17 mouse cellular contexts compared by ENCODE assay signal in genomic region chr1:194632029-194632428, GRCm38 (mm10). TPM values are rescaled to one million over a fixed set of nuclear protein-coding genes. Genes with fewer than 3 reads are reported as not detected.
"Had no signal": no experiment of that assay in that cellular context is flagged by ENCODE, and none has a peak within 500 bp of the region (broad histone marks: within the 10 kb centered on the region; RNA-seq: fewer than 3 reads in every experiment).

No protein-coding gene starts in this region.

- H3K36me3 ChIP-seq: neural tube, embryonic 15.5 days; stomach, embryonic 15.5 days had no signal

- H3K27me3 ChIP-seq: neural tube, embryonic 13.5 days; neural tube, embryonic 15.5 days; stomach, embryonic 15.5 days had no signal

- H3K9me3 ChIP-seq: neural tube, embryonic 13.5 days; neural tube, embryonic 15.5 days; stomach, embryonic 15.5 days had no signal

- H3K4me2 ChIP-seq: neural tube, embryonic 13.5 days; neural tube, embryonic 15.5 days; stomach, embryonic 15.5 days had no signal

- DNase-seq: retina, postnatal 1 day; right cerebral cortex, adult 18-20 months; right cerebral cortex, postnatal 14 days; right cerebral cortex, postnatal 25 days; right cerebral cortex, postnatal 4 days; spleen, adult 18-20 months; thymus, adult 18-20 months; thymus, adult 2 months; thymus, postnatal 14 days; thymus, postnatal 25 days; thymus, postnatal 36 days; thymus, postnatal 4 days had no signal

- H3K27ac ChIP-seq: neural tube, embryonic 13.5 days; neural tube, embryonic 15.5 days; stomach, embryonic 15.5 days; stomach, postnatal 0 days had no signal

- H3K9ac ChIP-seq: neural tube, embryonic 13.5 days; neural tube, embryonic 15.5 days; stomach, embryonic 15.5 days had no signal

- H3K4me3 ChIP-seq: neural tube, embryonic 13.5 days; neural tube, embryonic 15.5 days; stomach, embryonic 15.5 days had no signal

RNA-seq across cellular contexts. Expression of gene Plxna2, which starts 14.0 kb away (rescaled TPM):
- total RNA-seq: neutrophil, adult 5-6 weeks had no signal
